Mouse (Mus musculus) left cerebral cortex, postnatal 25 days (tissue): Measurements from ENCODE around the gene Prim2. TPM values are rescaled to one million over a fixed set of nuclear protein-coding genes. Genes with fewer than 3 reads are reported as not detected.

Experiments used
- DNase-seq, 2 experiments: peaks; one replicate each; pipeline ENCODE4 v3.0.0; 2022; ENCODE audit warnings: low spot score in 2 of 2, mixed read lengths in 1 of 2
- intact Hi-C: fragments of 180-260 bp; cut with DNase I; formaldehyde crosslinking; loops from one replicate; pipeline ENCODE4 v1.15.1; 2025
- total RNA-seq, 2 experiments: library from RNA; stranded (reverse); gene quantifications; 2 replicates each; pipeline ENCODE4 v1.2.3; 2021

The Prim2 gene
- total RNA-seq = 1 to 10 TPM; 5.7 to 6.0 TPM

- intact Hi-C loops = loop anchor here (5.0 to 10.0 kb wide), 2 partner anchors 205 to 293 kb away; no protein-coding TSS in a partner anchor
These were observed at the start of gene Prim2 for GRCm38 (mm10) chr1:33669708-33670141. TSS of gene Prim2 (minus strand) at chr1:33669795.

GRCm38 (mm10) chr1:33717636-33718035, 48.0 kb upstream of the Prim2 start:
- no peak for DNase-seq
- intact Hi-C loops = no loop called here

More at GRCm38 (mm10) chr1:33669708-33670141, at the start of gene Prim2:
- DNase-seq = peak; percentile 84 to 89

GRCm38 (mm10) chr1:33714796-33715195, 45.2 kb upstream of the Prim2 start:
- intact Hi-C loops = no loop called here
- DNase-seq = no peak

GRCm38 (mm10) chr1:33712026-33712425, 42.4 kb upstream of the Prim2 start:
- no peak for DNase-seq
- intact Hi-C loops = no loop called here

- DNase-seq = no peak
- intact Hi-C loops = no loop called here
These were observed 40.0 kb upstream of the Prim2 start for GRCm38 (mm10) chr1:33709615-33710014.

- peak; percentile 12 to 36 for DNase-seq
- intact Hi-C loops = no loop called here
These were observed 31.6 kb upstream of the Prim2 start for GRCm38 (mm10) chr1:33701244-33701643.

GRCm38 (mm10) chr1:33696016-33696415, 26.4 kb upstream of the Prim2 start:
- intact Hi-C loops = no loop called here
- no peak for DNase-seq

- intact Hi-C loops = no loop called here
- peak in 1 of 2 experiments; percentile 57 for DNase-seq
These were observed 24.3 kb upstream of the Prim2 start for GRCm38 (mm10) chr1:33693893-33694292.

GRCm38 (mm10) chr1:33690087-33690448, 20.5 kb upstream of the Prim2 start:
- no peak for DNase-seq
- intact Hi-C loops = no loop called here

- no peak for DNase-seq
- intact Hi-C loops = no loop called here
These were observed 20.0 kb upstream of the Prim2 start for GRCm38 (mm10) chr1:33689446-33690086.

GRCm38 (mm10) chr1:33688810-33689209, 19.2 kb upstream of the Prim2 start:
- intact Hi-C loops = no loop called here
- no peak for DNase-seq

GRCm38 (mm10) chr1:33684459-33684858, 14.9 kb upstream of the Prim2 start:
- intact Hi-C loops = loop anchor here (2.0 kb wide), 1 partner anchor 54 kb away; no protein-coding TSS in a partner anchor
- DNase-seq = peak in 1 of 2 experiments; percentile 18

- intact Hi-C loops = no loop called here
- DNase-seq = no peak
These were observed 11.3 kb upstream of the Prim2 start for GRCm38 (mm10) chr1:33680890-33681289.

- intact Hi-C loops = no loop called here
- DNase-seq = no peak
These were observed 10.8 kb upstream of the Prim2 start for GRCm38 (mm10) chr1:33680435-33680834.

- DNase-seq = no peak
- intact Hi-C loops = loop anchor here (2.0 to 10.0 kb wide), 3 partner anchors 65 to 289 kb away; no protein-coding TSS in a partner anchor
These were observed 3.8 kb upstream of the Prim2 start for GRCm38 (mm10) chr1:33673158-33673960.

GRCm38 (mm10) chr1:33672514-33672913, 2.9 kb upstream of the Prim2 start:
- intact Hi-C loops = loop anchor here (2.0 to 10.0 kb wide), 3 partner anchors 66 to 290 kb away; no protein-coding TSS in a partner anchor

GRCm38 (mm10) chr1:33672083-33672482, 2.5 kb upstream of the Prim2 start:
- intact Hi-C loops = loop anchor here (2.0 to 10.0 kb wide), 3 partner anchors 67 to 290 kb away; no protein-coding TSS in a partner anchor

More at GRCm38 (mm10) chr1:33672514-33672913, 2.9 kb upstream of the Prim2 start:
- DNase-seq = peak; percentile 30 to 67

GRCm38 (mm10) chr1:33671441-33671840, 1.8 kb upstream of the Prim2 start:
- no peak for DNase-seq
- intact Hi-C loops = loop anchor here (5.0 to 10.0 kb wide), 2 partner anchors 203 to 291 kb away; no protein-coding TSS in a partner anchor

More at GRCm38 (mm10) chr1:33672083-33672482, 2.5 kb upstream of the Prim2 start:
- no peak for DNase-seq

GRCm38 (mm10) chr1:33670164-33670616, 595 bp upstream of the Prim2 start:
- DNase-seq = peak; percentile 66 to 76
- intact Hi-C loops = loop anchor here (5.0 to 10.0 kb wide), 2 partner anchors 205 to 292 kb away; no protein-coding TSS in a partner anchor

- no peak for DNase-seq
- intact Hi-C loops = no loop called here
These were observed 5.9 kb downstream of the Prim2 start for GRCm38 (mm10) chr1:33663605-33664117.
